Mouse (Mus musculus): Measurements from ENCODE around the gene Gpatch4. TPM values are rescaled to one million over a fixed set of nuclear protein-coding genes. Genes with fewer than 3 reads are reported as not detected.

Gpatch4 gene
- polyA plus RNA-seq, 1 experiment from 2014 or later: 42.4 TPM

DNA sequence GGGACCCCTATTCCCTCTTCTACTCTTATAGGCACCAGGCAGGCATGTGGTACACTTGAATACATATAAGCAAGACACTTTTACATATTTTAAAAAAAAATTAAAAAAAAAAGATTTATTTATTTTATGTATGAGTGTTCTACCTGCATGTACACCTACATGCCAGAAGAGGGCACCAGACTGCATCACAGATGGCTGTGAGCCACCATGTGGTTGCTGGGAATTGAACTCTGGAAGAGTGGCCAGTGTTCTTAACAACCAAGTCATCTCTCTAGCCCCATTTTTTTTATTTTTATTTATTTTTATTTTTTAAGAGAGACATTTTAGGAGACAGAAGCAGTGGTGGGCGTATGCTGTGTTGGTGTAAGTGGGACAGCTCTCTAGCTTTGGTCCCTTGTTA lies 44.8 kb downstream of the Gpatch4 start:
- H3K4me3 ChIP-seq: no peak overlapping the region
- H3K27ac ChIP-seq: no peak overlapping the region
- no peaks in the 10 kb centered on the region for H3K9me3 ChIP-seq (replicated peaks)
- H3K4me1 ChIP-seq: peaks cover 6% of the 10 kb centered on the region
- peaks cover 84% of the 10 kb centered on the region for H3K36me3 ChIP-seq
- no peak for DNase-seq (ENCODE audit: low spot score)
- WGBS: 78% methylated on average over 1 of the region's 1 CpGs
- H3K27me3 ChIP-seq (ENCODE audit: low read depth, poor library complexity, severe bottlenecking): no peaks in the 10 kb centered on the region

DNA sequence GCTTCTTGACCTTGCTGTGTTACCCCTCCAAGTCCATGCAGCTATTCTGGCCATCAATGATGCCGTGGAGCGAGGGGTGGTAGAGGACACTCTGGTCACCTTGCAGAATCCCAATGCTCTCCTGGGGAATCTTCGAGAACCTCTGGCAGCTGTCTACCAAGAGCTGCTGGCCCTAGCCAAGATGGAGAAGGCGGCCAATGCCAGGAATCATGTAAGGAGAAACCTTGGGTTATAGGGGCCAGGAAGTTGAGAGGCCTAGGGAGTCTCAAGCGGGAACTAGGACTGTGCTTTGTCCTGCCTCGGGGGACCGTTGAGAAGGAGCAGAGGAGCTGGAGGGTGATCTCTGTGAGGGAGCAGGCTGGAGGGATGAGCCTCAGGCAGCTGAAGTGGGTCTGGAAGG lies 47.2 kb downstream of the Gpatch4 start:
- Histone ChIP-seq H3K4me3 (no peak overlapping the region), H3K9me3 (replicated peaks) (no peaks in the 10 kb centered on the region), H3K27ac (no peak overlapping the region), H3K27me3 (ENCODE audit: low read depth, poor library complexity, severe bottlenecking) (no peaks in the 10 kb centered on the region), H3K4me1 (no peaks in the 10 kb centered on the region), H3K36me3 (peaks cover 94% of the 10 kb centered on the region)
- no peak for DNase-seq (ENCODE audit: low spot score)
- WGBS: 92% methylated on average over 7 of the region's 7 CpGs

DNA sequence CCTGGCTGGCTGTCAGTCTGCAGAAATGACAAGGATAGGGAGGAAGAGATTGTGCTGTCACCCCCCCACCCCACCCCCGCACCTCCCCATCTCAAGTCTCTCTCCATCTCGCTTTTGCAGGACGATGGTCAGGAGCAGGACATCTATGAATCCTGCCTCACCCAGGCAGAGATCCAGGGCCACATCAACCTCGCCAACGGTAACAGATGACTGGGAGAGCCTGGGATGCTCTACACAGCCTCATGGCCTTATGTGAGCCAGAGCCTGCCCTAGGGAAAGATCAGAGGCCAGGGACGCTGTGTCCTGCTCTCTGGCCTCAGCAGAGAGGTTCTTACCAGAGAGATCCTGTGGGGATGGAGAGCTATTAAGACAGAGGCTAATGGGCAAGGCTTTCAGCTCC lies 47.7 kb downstream of the Gpatch4 start:
- Histone ChIP-seq H3K9me3 (replicated peaks) (no peaks in the 10 kb centered on the region), H3K4me3 (no peak overlapping the region), H3K27ac (no peak overlapping the region), H3K36me3 (peaks cover 94% of the 10 kb centered on the region), H3K27me3 (ENCODE audit: low read depth, poor library complexity, severe bottlenecking) (no peaks in the 10 kb centered on the region), H3K4me1 (no peaks in the 10 kb centered on the region)
- DNase-seq (ENCODE audit: low spot score): no peak
- WGBS: 96% methylated on average over 6 of the region's 6 CpGs

DNA sequence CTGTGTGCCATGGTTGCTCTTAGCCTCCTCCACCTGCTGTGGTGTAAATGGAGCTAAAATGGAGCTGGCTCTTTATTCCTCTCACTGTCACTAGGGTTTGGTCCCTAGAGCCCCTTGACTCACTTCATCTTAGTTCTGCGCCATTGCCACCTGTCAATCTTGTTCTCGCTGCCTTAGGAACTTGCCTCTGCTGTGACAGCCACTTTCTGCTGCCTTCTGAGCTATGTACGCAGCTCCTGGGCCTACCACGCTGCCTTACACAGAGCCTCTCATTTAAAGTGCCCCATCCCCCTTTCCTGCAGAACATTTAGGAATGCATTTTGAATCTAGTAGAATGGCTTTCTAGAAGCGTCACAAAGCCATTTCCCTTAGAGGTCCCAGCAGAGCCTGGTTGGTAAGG lies 51.2 kb downstream of the Gpatch4 start:
- 90% methylated on average over 5 of the region's 5 CpGs for WGBS
- Histone ChIP-seq H3K36me3 (peaks cover 97% of the 10 kb centered on the region), H3K27me3 (ENCODE audit: low read depth, poor library complexity, severe bottlenecking) (no peaks in the 10 kb centered on the region), H3K4me3 (no peak overlapping the region), H3K27ac (no peak overlapping the region), H3K9me3 (replicated peaks) (no peaks in the 10 kb centered on the region), H3K4me1 (no peaks in the 10 kb centered on the region)
- DNase-seq (ENCODE audit: low spot score): no peak

DNA sequence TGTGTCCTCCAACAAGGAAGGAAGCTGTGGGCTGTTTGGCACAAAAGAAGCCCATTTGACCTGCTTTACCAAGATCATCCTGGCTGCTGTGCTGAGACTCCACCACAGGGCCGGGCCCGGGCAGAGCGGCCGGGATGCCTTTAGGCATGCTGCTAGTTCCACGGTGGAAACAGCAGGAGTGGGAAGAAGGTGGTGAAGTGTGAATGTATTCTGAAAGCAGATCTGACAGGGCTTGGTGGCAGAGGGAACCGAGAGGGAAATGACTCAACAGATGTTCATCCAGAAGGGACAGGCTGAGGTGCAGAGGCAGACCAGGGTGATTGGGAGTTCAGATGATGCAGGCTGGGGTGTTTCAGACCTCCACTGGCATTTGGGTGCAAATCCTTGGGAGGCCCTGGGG lies 54.8 kb downstream of the Gpatch4 start:
- H3K4me1 ChIP-seq: 0 out of 2 replicates have a peak, but pooled peaks cover under 1% of the 10 kb centered on the region
- H3K27ac ChIP-seq: no peak overlapping the region
- WGBS: 85% methylated on average over 6 of the region's 6 CpGs
- H3K27me3 ChIP-seq (ENCODE audit: low read depth, poor library complexity, severe bottlenecking): no peaks in the 10 kb centered on the region
- H3K36me3 ChIP-seq: peaks cover 93% of the 10 kb centered on the region
- H3K9me3 ChIP-seq (replicated peaks): no peaks in the 10 kb centered on the region
- no peak for DNase-seq (ENCODE audit: low spot score)
- no peak overlapping the region for H3K4me3 ChIP-seq

DNA sequence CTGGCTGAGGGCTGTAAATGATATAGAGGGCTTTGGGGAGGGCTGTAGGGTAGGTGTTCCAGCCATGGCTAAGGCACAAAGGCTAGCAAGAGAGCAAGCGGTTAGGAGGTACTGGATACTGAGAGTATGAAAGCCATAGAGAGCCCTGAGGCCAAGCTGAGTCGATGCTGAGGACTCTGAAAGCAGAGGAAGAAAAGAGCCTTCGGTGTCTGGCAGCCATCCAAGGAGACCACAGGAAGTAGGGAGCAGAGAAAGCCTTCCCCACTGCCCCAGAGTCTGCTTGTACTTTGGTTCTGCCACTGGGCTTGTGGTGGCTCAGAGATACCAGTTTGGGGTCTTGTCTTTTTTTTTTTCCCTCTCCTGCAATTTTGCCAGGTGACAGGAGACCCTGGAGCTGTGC lies 57.3 kb downstream of the Gpatch4 start:
- 91% methylated on average over 3 of the region's 3 CpGs for WGBS
- H3K9me3 ChIP-seq (replicated peaks): no peaks in the 10 kb centered on the region
- H3K27me3 ChIP-seq (ENCODE audit: low read depth, poor library complexity, severe bottlenecking): no peaks in the 10 kb centered on the region
- no peak overlapping the region for H3K4me3 ChIP-seq
- H3K27ac ChIP-seq: no peak overlapping the region
- peaks cover 93% of the 10 kb centered on the region for H3K36me3 ChIP-seq
- DNase-seq (ENCODE audit: low spot score): no peak
- H3K4me1 ChIP-seq: 0 out of 2 replicates have a peak, but pooled peaks cover 4% of the 10 kb centered on the region

DNA sequence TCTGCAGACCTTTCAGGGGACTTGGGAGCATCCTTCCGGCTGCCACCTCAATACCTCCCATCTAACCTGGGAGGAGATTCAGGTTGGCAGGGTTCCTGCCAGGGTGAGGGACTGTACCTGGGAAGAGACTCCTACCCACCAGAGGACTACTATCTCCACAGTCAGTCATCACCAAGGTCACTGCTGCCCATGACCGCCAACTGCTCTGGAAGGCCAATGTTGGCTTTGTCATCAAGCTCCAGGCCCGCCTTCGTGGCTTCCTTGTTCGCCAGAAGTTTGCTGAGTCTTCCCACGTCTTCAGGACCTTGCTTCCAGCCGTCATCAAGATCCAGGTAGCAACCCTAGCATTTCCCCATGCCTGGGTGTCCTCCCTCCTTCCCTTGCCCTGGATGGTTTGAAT lies 58.8 kb downstream of the Gpatch4 start:
- no peak overlapping the region for H3K27ac ChIP-seq
- H3K36me3 ChIP-seq: peaks cover 94% of the 10 kb centered on the region
- no peaks in the 10 kb centered on the region for H3K9me3 ChIP-seq (replicated peaks)
- DNase-seq (ENCODE audit: low spot score): no peak
- 0 out of 2 replicates have a peak, but pooled peaks cover 4% of the 10 kb centered on the region for H3K4me1 ChIP-seq
- WGBS: 87% methylated on average over 7 of the region's 7 CpGs
- H3K27me3 ChIP-seq (ENCODE audit: low read depth, poor library complexity, severe bottlenecking): no peaks in the 10 kb centered on the region
- H3K4me3 ChIP-seq: no peak overlapping the region

DNA sequence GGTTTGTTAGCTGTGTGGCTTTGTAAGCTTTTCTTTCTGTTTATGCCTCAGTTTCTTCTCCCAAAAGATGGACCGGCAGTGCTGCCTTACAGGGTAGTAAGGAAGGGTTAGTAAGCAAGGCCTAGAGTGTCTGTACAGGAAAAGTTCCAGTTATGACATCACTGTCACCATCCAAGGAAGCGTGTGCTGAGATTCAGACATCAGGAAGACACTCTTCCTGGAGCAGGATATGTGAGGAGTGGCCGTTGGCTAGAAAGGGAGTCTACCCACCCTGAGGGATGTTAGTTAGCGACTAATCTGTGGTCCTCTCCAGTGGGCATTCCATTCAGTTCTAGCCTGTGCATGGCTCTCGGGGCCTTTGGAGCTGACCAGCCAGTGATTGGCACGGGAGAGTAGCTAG lies 59.3 kb downstream of the Gpatch4 start:
- no peak for DNase-seq (ENCODE audit: low spot score)
- H3K4me1 ChIP-seq: 0 out of 2 replicates have a peak, but pooled peaks cover 4% of the 10 kb centered on the region
- 86% methylated on average over 6 of the region's 6 CpGs for WGBS
- no peak overlapping the region for H3K27ac ChIP-seq
- H3K27me3 ChIP-seq (ENCODE audit: low read depth, poor library complexity, severe bottlenecking): no peaks in the 10 kb centered on the region
- no peak overlapping the region for H3K4me3 ChIP-seq
- H3K9me3 ChIP-seq (replicated peaks): no peaks in the 10 kb centered on the region
- peaks cover 93% of the 10 kb centered on the region for H3K36me3 ChIP-seq

DNA sequence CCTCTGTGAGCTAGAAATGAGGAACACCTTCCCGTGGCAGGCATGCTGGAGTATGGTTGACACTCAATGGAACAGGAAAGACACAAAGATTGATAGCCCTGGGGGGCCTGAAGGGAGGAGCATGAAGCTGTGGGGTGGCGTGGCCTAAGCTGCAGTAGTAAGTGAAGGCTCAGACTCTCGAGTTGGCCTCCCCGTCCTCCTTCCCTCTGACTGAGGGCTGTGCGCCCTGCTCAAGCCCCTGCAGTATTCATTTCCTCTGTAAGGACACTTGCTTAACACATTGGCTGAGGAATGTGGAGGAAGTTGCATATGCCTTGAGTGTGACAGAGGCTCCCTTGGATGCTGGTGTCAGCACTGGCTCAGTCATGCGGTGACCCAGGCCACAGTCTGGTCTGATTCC lies 59.7 kb downstream of the Gpatch4 start:
- 0 out of 2 replicates have a peak, but pooled peaks cover 4% of the 10 kb centered on the region for H3K4me1 ChIP-seq
- no peak overlapping the region for H3K4me3 ChIP-seq
- no peak for DNase-seq (ENCODE audit: low spot score)
- no peak overlapping the region for H3K27ac ChIP-seq
- no peaks in the 10 kb centered on the region for H3K9me3 ChIP-seq (replicated peaks)
- peaks cover 93% of the 10 kb centered on the region for H3K36me3 ChIP-seq
- H3K27me3 ChIP-seq (ENCODE audit: low read depth, poor library complexity, severe bottlenecking): no peaks in the 10 kb centered on the region
- 89% methylated on average over 6 of the region's 6 CpGs for WGBS

Other genes with a start within 250 kb of the Gpatch4 start
- gene Ntrk1, start 247.9 kb upstream of the Gpatch4 start, polyA plus RNA-seq (2016; fragmentation: Nextera tagmentation; extraction: Ambion mirVana): 0.28 and 0.29 TPM in 2 replicates
- gene Insrr, start 246.2 kb upstream of the Gpatch4 start, polyA plus RNA-seq (2016; fragmentation: Nextera tagmentation; extraction: Ambion mirVana): 0.05 and 0.16 TPM in 2 replicates
- 13.8 and 17.7 TPM in 2 replicates for gene Pear1, start 218.8 kb upstream of the Gpatch4 start, polyA plus RNA-seq (2016; fragmentation: Nextera tagmentation; extraction: Ambion mirVana)
- 0.13 TPM in 1 of 2 replicates, not detected in the other for gene Sh2d2a, start 196.4 kb upstream of the Gpatch4 start, polyA plus RNA-seq (2016; fragmentation: Nextera tagmentation; extraction: Ambion mirVana)
- 17.5 and 20.5 TPM in 2 replicates for gene Prcc, start 157.5 kb upstream of the Gpatch4 start, polyA plus RNA-seq (2016; fragmentation: Nextera tagmentation; extraction: Ambion mirVana)
- 272 and 313 TPM in 2 replicates for gene Hdgf, start 136.8 kb upstream of the Gpatch4 start, polyA plus RNA-seq (2016; fragmentation: Nextera tagmentation; extraction: Ambion mirVana)
- gene Mrpl24, start 123.6 kb upstream of the Gpatch4 start, polyA plus RNA-seq (2016; fragmentation: Nextera tagmentation; extraction: Ambion mirVana): 75.0 and 81.3 TPM in 2 replicates
- 84.8 and 86.0 TPM in 2 replicates for gene Isg20l2, start 112.8 kb upstream of the Gpatch4 start, polyA plus RNA-seq (2016; fragmentation: Nextera tagmentation; extraction: Ambion mirVana)
- 21.1 and 21.7 TPM in 2 replicates for gene Rrnad1, start 112.4 kb upstream of the Gpatch4 start, polyA plus RNA-seq (2016; fragmentation: Nextera tagmentation; extraction: Ambion mirVana)
- 944 and 1,066 TPM in 2 replicates for gene Crabp2, start 94.4 kb upstream of the Gpatch4 start, polyA plus RNA-seq (2016; fragmentation: Nextera tagmentation; extraction: Ambion mirVana)
- 13.5 and 14.6 TPM in 2 replicates for gene Nes, start 72.0 kb upstream of the Gpatch4 start, polyA plus RNA-seq (2016; fragmentation: Nextera tagmentation; extraction: Ambion mirVana)
- gene Bcan, start 42.9 kb upstream of the Gpatch4 start, polyA plus RNA-seq (2016; fragmentation: Nextera tagmentation; extraction: Ambion mirVana): not detected in 2 replicates
- gene Hapln2, start 15.5 kb upstream of the Gpatch4 start, polyA plus RNA-seq (2016; fragmentation: Nextera tagmentation; extraction: Ambion mirVana): 0.06 TPM in 1 of 2 replicates, not detected in the other
- 132 and 148 TPM in 2 replicates for gene Naxe, start 15.4 kb downstream of the Gpatch4 start, polyA plus RNA-seq (2016; fragmentation: Nextera tagmentation; extraction: Ambion mirVana)
- gene Ttc24, start 35.2 kb downstream of the Gpatch4 start, polyA plus RNA-seq (2016; fragmentation: Nextera tagmentation; extraction: Ambion mirVana): not detected in 2 replicates
- 23.1 and 26.7 TPM in 2 replicates for gene Iqgap3, start 38.9 kb downstream of the Gpatch4 start, polyA plus RNA-seq (2016; fragmentation: Nextera tagmentation; extraction: Ambion mirVana)
- gene Mef2d, start 99.3 kb downstream of the Gpatch4 start, polyA plus RNA-seq (2016; fragmentation: Nextera tagmentation; extraction: Ambion mirVana): 12.3 and 14.0 TPM in 2 replicates
- 0.18 and 0.34 TPM in 2 replicates for gene Rhbg, start 211.6 kb downstream of the Gpatch4 start, polyA plus RNA-seq (2016; fragmentation: Nextera tagmentation; extraction: Ambion mirVana)
- 0.26 TPM in 1 of 2 replicates, not detected in the other for gene Gm38392, start 244.1 kb downstream of the Gpatch4 start, polyA plus RNA-seq (2016; fragmentation: Nextera tagmentation; extraction: Ambion mirVana)

All from limb, embryonic 10.5 days (tissue).